Mouse (Mus musculus): ENCODE results near the gene Atp6v0e2.

- TF ChIP-seq POLR2A (IDR thresholded peaks at IDR 0.05; ENCODE audit: control insufficient read depth, extremely low read depth, insufficient read depth, low read length, poor library complexity) = no peak
- TF ChIP-seq CTCF (IDR thresholded peaks at IDR 0.05; ENCODE audit: borderline replicate concordance, control insufficient read depth, extremely low read depth, insufficient read depth, low read length, poor library complexity) = no peak
Measured at GRCm38 (mm10) chr6:48538841-48539737, 1.7 kb downstream of the Atp6v0e2 start.
